Mouse (Mus musculus): ENCODE data around the gene Gm11985. TPM values are rescaled to one million over a fixed set of nuclear protein-coding genes. Genes with fewer than 3 reads are reported as not detected.

Gm11985 gene
- total and polyA plus RNA-seq, 2 experiments from 2014 or later = not detected

DNA sequence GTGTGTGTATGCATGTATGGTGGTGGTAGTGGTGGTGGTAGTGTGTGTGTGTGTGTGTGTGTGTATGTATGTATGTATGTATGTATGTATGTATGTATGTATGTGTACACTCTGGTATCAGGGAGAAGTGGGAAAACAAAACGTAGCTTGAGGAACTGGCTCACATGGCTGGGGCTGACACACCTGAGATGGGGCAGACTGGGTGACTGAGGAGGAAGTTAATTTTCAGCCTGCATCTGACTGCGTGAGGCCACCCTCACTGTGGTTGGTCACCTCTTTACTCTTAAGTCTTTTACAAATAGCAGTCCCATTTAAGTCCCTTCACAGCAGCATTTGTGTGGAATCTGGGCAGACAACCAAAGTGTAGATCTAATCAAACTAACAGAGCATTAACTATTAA lies 9.1 kb downstream of the Gm11985 start:
- Histone ChIP-seq H3K27ac (ENCODE audit: low read depth, low read length) (no peak overlapping the region), H3K4me1 (ENCODE audit: insufficient read depth) (no peaks in the 10 kb centered on the region), H3K36me3 (ENCODE audit: insufficient read depth) (no peaks in the 10 kb centered on the region), H3K27me3 (ENCODE audit: insufficient read depth, low read length) (no peaks in the 10 kb centered on the region), H3K4me3 (ENCODE audit: low read depth, low read length) (no peak overlapping the region), H3K4me2 (ENCODE audit: low read depth) (no peak overlapping the region), H3K9me3 (ENCODE audit: low read length) (no peaks in the 10 kb centered on the region), H3K9ac (no peak overlapping the region)
- DNase-seq (no peak), ATAC-seq (no peak)
- TF ChIP-seq CTCF (IDR thresholded peaks at IDR 0.05; ENCODE audit: low read depth) = no peak
- 84% methylated on average over 2 of the region's 2 CpGs for WGBS

- H3K36me3 ChIP-seq (ENCODE audit: insufficient read depth) = 0 out of 2 replicates have a peak, but pooled peaks cover 5% of the 10 kb centered on the region
- no peak overlapping the region for H3K4me3 ChIP-seq (ENCODE audit: low read depth, low read length)
- no peak overlapping the region for H3K27ac ChIP-seq (ENCODE audit: low read depth, low read length)
- WGBS = 83% methylated on average over 4 of the region's 4 CpGs
- no peak for TF ChIP-seq CTCF (IDR thresholded peaks at IDR 0.05; ENCODE audit: low read depth)
- H3K4me1 ChIP-seq (ENCODE audit: insufficient read depth) = no peaks in the 10 kb centered on the region
- ATAC-seq (no peak), DNase-seq (no peak)
- H3K4me2 ChIP-seq (ENCODE audit: low read depth) = no peak overlapping the region
- H3K27me3 ChIP-seq (ENCODE audit: insufficient read depth, low read length) = no peaks in the 10 kb centered on the region
- H3K9ac ChIP-seq = no peak overlapping the region
- H3K9me3 ChIP-seq (ENCODE audit: low read length) = no peaks in the 10 kb centered on the region
Observed at GRCm38 (mm10) chr11:7178724-7179123, 9.6 kb downstream of the Gm11985 start.

DNA sequence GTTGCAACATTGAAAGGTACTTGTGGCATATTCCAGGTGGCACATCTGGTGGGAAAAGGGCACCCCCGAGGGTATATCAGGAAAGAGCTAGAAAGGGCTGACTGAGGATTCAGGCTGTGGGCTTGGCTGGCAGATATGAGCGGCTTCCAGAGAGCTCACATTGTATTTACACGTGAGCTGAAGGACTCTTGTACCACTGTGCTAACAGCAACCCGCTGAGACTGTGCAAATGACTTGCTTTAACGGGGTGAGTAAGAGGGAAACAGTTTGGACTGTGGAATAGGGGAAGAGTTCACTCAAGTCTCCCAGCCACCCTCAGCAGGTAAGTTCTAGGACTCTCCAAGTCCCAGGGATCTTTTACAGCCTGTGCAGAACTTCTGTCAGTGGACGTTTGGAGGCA lies 14.7 kb downstream of the Gm11985 start:
- TF ChIP-seq CTCF (IDR thresholded peaks at IDR 0.05; ENCODE audit: low read depth) = no peak
- WGBS = 81% methylated on average over 6 of the region's 6 CpGs
- no peaks in the 10 kb centered on the region for H3K27me3 ChIP-seq (ENCODE audit: insufficient read depth, low read length)

DNA sequence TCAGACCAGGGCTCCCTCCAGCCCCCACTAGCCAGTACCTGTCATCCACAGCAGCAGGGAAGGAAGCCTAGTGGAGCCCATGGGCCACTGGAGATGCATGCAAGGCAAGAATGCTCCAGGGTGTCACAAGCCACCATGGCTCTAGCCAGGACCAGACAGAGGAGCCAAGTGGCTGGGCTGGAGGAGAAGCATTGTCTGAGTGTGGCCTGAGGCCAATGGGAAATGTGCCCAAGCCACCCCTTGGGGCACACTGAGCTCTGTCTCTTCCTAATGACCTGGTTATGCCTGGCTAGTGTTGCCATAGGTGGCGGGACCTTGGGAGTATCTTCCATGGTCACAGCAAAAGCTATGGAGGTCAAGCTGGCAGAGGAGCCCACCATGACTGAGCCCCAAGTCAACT lies 18.7 kb downstream of the Gm11985 start:
- Histone ChIP-seq H3K27ac (ENCODE audit: low read depth, low read length) (no peak overlapping the region), H3K4me1 (ENCODE audit: insufficient read depth) (no peaks in the 10 kb centered on the region), H3K9ac (no peak overlapping the region), H3K9me3 (ENCODE audit: low read length) (no peaks in the 10 kb centered on the region), H3K27me3 (ENCODE audit: insufficient read depth, low read length) (no peaks in the 10 kb centered on the region), H3K4me3 (ENCODE audit: low read depth, low read length) (no peak overlapping the region), H3K36me3 (ENCODE audit: insufficient read depth) (peaks cover 37% of the 10 kb centered on the region; the same call in 1 of the 2 replicates), H3K4me2 (ENCODE audit: low read depth) (no peak overlapping the region)
- ATAC-seq (no peak), DNase-seq (no peak)
- TF ChIP-seq CTCF (IDR thresholded peaks at IDR 0.05; ENCODE audit: low read depth) = no peak
- 95% methylated on average over 1 of the region's 1 CpGs for WGBS

More for the DNA sequence above, 14.7 kb downstream of the Gm11985 start:
- peaks cover 12% of the 10 kb centered on the region; the same call in 1 of the 2 replicates for H3K36me3 ChIP-seq (ENCODE audit: insufficient read depth)
- H3K9me3 ChIP-seq (ENCODE audit: low read length) = no peaks in the 10 kb centered on the region
- no peak for ATAC-seq
- no peaks in the 10 kb centered on the region for H3K4me1 ChIP-seq (ENCODE audit: insufficient read depth)
- H3K9ac ChIP-seq = no peak overlapping the region
- H3K27ac ChIP-seq (ENCODE audit: low read depth, low read length) = no peak overlapping the region
- no peak for DNase-seq
- H3K4me2 ChIP-seq (ENCODE audit: low read depth) = no peak overlapping the region
- H3K4me3 ChIP-seq (ENCODE audit: low read depth, low read length) = no peak overlapping the region

DNA sequence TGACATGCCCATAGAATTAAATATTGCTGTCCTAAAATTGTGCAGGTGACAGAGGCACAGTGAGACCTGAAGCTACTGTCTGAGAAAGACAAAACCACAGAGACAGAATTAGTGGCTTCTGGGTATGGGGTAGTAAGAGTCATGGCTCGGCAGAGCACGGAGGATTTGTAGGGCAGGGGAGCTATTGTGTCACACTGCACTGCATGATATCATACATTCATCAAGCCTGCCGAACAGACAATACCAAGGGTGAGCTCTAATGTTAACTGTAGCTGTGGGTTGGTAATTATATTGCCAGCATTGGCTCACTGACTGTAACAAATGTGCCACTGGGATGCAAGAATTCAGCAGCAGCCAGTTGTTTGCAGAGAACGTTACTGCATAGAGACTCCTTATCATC lies 24.0 kb downstream of the Gm11985 start:
- no peak for ATAC-seq
- H3K27me3 ChIP-seq (ENCODE audit: insufficient read depth, low read length) = no peaks in the 10 kb centered on the region
- 22% methylated on average over 4 of the region's 4 CpGs for WGBS

DNA sequence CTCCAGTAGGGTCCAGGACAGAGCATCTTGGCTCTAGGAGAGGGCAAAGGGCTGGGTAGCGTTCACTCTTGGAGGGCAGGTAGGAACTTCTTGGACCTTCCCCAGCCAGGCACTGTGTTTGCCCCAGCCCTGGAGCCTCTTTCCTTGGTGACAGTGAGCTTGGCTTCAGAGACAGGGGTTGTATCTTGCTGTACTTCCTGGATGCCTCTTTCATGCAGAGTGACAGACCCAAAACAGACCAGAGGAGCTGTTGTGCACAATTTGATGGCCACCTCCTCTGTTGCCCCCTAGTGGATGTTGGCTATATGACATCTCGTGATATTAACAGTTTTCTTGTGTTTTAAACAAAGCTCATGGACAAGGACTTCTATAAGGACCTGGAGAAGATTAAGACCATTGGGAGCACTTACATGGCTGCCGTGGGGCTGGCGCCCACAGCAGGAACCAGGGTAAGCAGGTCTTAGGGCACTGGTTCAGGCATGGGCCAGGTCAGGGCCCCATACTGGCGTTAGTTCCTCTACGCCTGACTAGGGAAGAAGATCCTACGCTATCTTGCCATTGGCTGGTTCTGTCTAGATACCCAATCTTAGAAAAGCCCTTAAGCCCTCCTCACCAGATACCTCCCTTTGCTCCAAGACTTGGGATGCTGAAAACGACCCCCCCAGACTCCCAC lies 26.7 kb downstream of the Gm11985 start:
- WGBS = 78% methylated on average over 8 of the region's 8 CpGs
- ATAC-seq = peak; percentile 23; the same call in 1 of the 2 replicates

More for the DNA sequence above, 24.0 kb downstream of the Gm11985 start:
- H3K9me3 ChIP-seq (ENCODE audit: low read length) = no peaks in the 10 kb centered on the region
- H3K4me1 ChIP-seq (ENCODE audit: insufficient read depth) = no peaks in the 10 kb centered on the region
- H3K27ac ChIP-seq (ENCODE audit: low read depth, low read length) = no peak overlapping the region
- no peak for TF ChIP-seq CTCF (IDR thresholded peaks at IDR 0.05; ENCODE audit: low read depth)
- H3K9ac ChIP-seq = no peak overlapping the region
- H3K36me3 ChIP-seq (ENCODE audit: insufficient read depth) = peaks cover 33% of the 10 kb centered on the region; the same call in 1 of the 2 replicates
- no peak overlapping the region for H3K4me2 ChIP-seq (ENCODE audit: low read depth)
- DNase-seq = no peak
- no peak overlapping the region for H3K4me3 ChIP-seq (ENCODE audit: low read depth, low read length)

DNA sequence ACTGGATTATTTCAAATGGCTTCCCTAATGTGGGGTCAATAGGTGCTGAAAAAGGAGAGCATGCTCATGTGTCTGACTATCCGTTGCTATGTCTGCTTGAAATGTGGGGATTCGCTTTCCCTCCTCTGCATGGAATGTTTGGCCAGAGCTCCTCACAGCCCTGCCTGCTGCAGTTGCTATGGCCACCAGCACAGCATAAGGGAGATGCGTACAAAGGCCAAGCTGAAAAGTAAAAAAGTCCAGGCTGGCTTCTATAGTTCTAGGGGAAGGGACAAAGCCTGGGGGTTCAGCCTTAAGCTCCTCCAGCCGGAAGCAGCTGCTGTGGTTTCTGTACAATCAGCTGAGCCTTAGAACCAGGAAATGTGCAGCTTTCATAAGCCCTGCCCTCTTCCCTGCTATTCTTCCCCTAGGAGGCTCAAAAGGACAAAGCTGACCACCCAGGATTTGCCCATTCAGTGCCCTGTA lies 27.7 kb downstream of the Gm11985 start:
- no peak for TF ChIP-seq CTCF (IDR thresholded peaks at IDR 0.05; ENCODE audit: low read depth)
- DNase-seq (peak; percentile 17), ATAC-seq (peak; percentile 78)
- WGBS = 28% methylated on average over 4 of the region's 4 CpGs
- no peak overlapping the region for H3K4me3 ChIP-seq (ENCODE audit: low read depth, low read length)
- no peak overlapping the region for H3K9ac ChIP-seq
- H3K27me3 ChIP-seq (ENCODE audit: insufficient read depth, low read length) = no peaks in the 10 kb centered on the region
- no peaks in the 10 kb centered on the region for H3K9me3 ChIP-seq (ENCODE audit: low read length)
- no peaks in the 10 kb centered on the region for H3K4me1 ChIP-seq (ENCODE audit: insufficient read depth)
- peaks cover 18% of the 10 kb centered on the region; the same call in 1 of the 2 replicates for H3K36me3 ChIP-seq (ENCODE audit: insufficient read depth)
- H3K27ac ChIP-seq (ENCODE audit: low read depth, low read length) = no peak overlapping the region
- H3K4me2 ChIP-seq (ENCODE audit: low read depth) = no peak overlapping the region

More for the DNA sequence above, 26.7 kb downstream of the Gm11985 start:
- Histone ChIP-seq H3K27ac (ENCODE audit: low read depth, low read length) (no peak overlapping the region), H3K4me3 (ENCODE audit: low read depth, low read length) (no peak overlapping the region), H3K27me3 (ENCODE audit: insufficient read depth, low read length) (no peaks in the 10 kb centered on the region), H3K9me3 (ENCODE audit: low read length) (no peaks in the 10 kb centered on the region), H3K4me1 (ENCODE audit: insufficient read depth) (no peaks in the 10 kb centered on the region), H3K4me2 (ENCODE audit: low read depth) (no peak overlapping the region), H3K9ac (no peak overlapping the region), H3K36me3 (ENCODE audit: insufficient read depth) (peaks cover 23% of the 10 kb centered on the region; the same call in 1 of the 2 replicates)
- TF ChIP-seq CTCF (IDR thresholded peaks at IDR 0.05; ENCODE audit: low read depth) = peak; percentile 88
- DNase-seq = peak; percentile 71
